Mouse (Mus musculus): ENCODE measurements around the gene Isy1. TPM values are rescaled to one million over a fixed set of nuclear protein-coding genes. Genes with fewer than 3 reads are reported as not detected.

Gene Isy1
- total RNA-seq (2023), result 10 to 100 TPM; 24.5 to 31.5 TPM

GRCm38 (mm10) chr6:87838551-87839197 lies at the start of gene Isy1:
Gene Isy1, minus strand, starts transcription at chr6:87838798.

GRCm38 (mm10) chr6:87887594-87888233 lies 49.1 kb upstream of the Isy1 start, which contains the start of gene Copg1:
Gene Copg1, plus strand, starts transcription at chr6:87887814.

GRCm38 (mm10) chr6:87850900-87851614 lies 12.5 kb upstream of the Isy1 start, which contains the start of gene Cnbp:
Gene Cnbp, minus strand, starts transcription at chr6:87851106.

GRCm38 (mm10) chr6:87835695-87836094 lies 2.9 kb downstream of the Isy1 start, which contains the start of gene Gm45140:
Gene Gm45140, minus strand, starts transcription at chr6:87835795.

GRCm38 (mm10) chr6:87811675-87812338 lies 26.8 kb downstream of the Isy1 start, which contains the start of gene Rab43:
Gene Rab43, minus strand, starts transcription at chr6:87812164.

GRCm38 (mm10) chr6:87777842-87778241 lies 60.8 kb downstream of the Isy1 start, which contains the start of gene Gp9:
Gene Gp9, plus strand, starts transcription at chr6:87778072.

Other genes with a start within 250 kb of the Isy1 start
- under 1 TPM in 1 of 2 experiments, not detected in 1; 0.11 TPM for gene Prokr1, start 248.1 kb downstream of the Isy1 start, total RNA-seq (2023)
- 1 to 10 TPM; 4.3 to 4.5 TPM for gene Aplf, start 166.6 kb downstream of the Isy1 start, total RNA-seq (2023)
- gene Efcc1, start 107.9 kb downstream of the Isy1 start, total RNA-seq (2023), result under 1 TPM in 1 of 2 experiments, not detected in 1; 0.29 TPM
- 1 to 10 TPM; 4.2 to 6.5 TPM for gene Gp9, start 60.7 kb downstream of the Isy1 start, total RNA-seq (2023)
- gene Rab43, start 26.6 kb downstream of the Isy1 start, total RNA-seq (2023), result 10 to 100 TPM; 60.8 to 66.4 TPM
- gene Gm45140, start 3.0 kb downstream of the Isy1 start, total RNA-seq (2023), result 1 to 10 TPM; 4.6 to 6.6 TPM
- 100 to 1,000 TPM; 120 to 128 TPM for gene Cnbp, start 12.3 kb upstream of the Isy1 start, total RNA-seq (2023)
- gene Copg1, start 49.0 kb upstream of the Isy1 start, total RNA-seq (2023), result 10 to 100 TPM; 52.0 to 59.5 TPM
- gene Hmces, start 75.1 kb upstream of the Isy1 start, total RNA-seq (2023), result 10 to 100 TPM; 11.5 to 14.4 TPM
- 1 to 10 TPM; 1.2 to 2.4 TPM for gene H1fx, start 142.8 kb upstream of the Isy1 start, total RNA-seq (2023)
- gene Rab7, start 206.5 kb upstream of the Isy1 start, total RNA-seq (2023), result 100 to 1,000 TPM; 306 to 346 TPM
- gene Rpn1, start 245.7 kb upstream of the Isy1 start, total RNA-seq (2023), result 100 to 1,000 TPM; 136 to 145 TPM